Mouse (Mus musculus) C2C12 (cell line): ENCODE measurements at regions not wholly inside any gene's neighbourhood (a gene's known extent, or its start where the extent isn't known, plus 50 kb on each side); places are given as distances from the start of the nearest gene placed in this dataset.

ENCODE experiments used
- H3K27me3 ChIP-seq: one replicate; pipeline ENCODE4 v1.6.1; 2011; ENCODE audit not compliant: control insufficient read depth, insufficient read depth, insufficient read length
- H3K36me3 ChIP-seq: one replicate; pipeline ENCODE4 v1.6.1; 2011; ENCODE audit not compliant: control insufficient read depth, insufficient read depth
- H3K4me3 ChIP-seq: one replicate; pipeline ENCODE4 v1.5.1; 2011; ENCODE audit warnings: mild to moderate bottlenecking, control low read depth; ENCODE audit not compliant: poor library complexity, insufficient read depth, severe bottlenecking
- H3K79me2 ChIP-seq: one replicate; pipeline ENCODE4 v1.6.1; 2011; ENCODE audit not compliant: control insufficient read depth, insufficient read depth
- H3K79me3 ChIP-seq: one replicate; pipeline ENCODE4 v1.6.1; 2011; ENCODE audit warnings: low read depth, control low read depth
- H3ac ChIP-seq: one replicate; pipeline ENCODE3; 2011; ENCODE audit warnings: low read depth; ENCODE audit not compliant: control insufficient read depth, insufficient read length
- CEBPB ChIP-seq: IDR thresholded peaks from one replicate; pipeline ENCODE4 v1.6.1; 2011; ENCODE audit warnings: low read depth, mild to moderate bottlenecking, control low read depth, moderate library complexity
- CTCF ChIP-seq: IDR thresholded peaks from one replicate; pipeline ENCODE4 v1.5.1; 2011; ENCODE audit not compliant: control insufficient read depth, insufficient read depth, insufficient read length
- FOSL1 ChIP-seq: IDR thresholded peaks from one replicate; pipeline ENCODE4 v1.8.0; 2011; ENCODE audit warnings: mild to moderate bottlenecking, low read length; ENCODE audit not compliant: poor library complexity, insufficient read depth, severe bottlenecking
- MAX ChIP-seq: IDR thresholded peaks from one replicate; pipeline ENCODE4 v1.6.1; 2011; ENCODE audit warnings: mild to moderate bottlenecking, control low read depth
- MYOD1 ChIP-seq: IDR thresholded peaks from one replicate; pipeline ENCODE4 v1.6.1; 2011; ENCODE audit warnings: low read depth; ENCODE audit not compliant: control insufficient read depth, insufficient read length
- MYOG ChIP-seq: IDR thresholded peaks from one replicate; pipeline ENCODE4 v1.6.1; 2011; ENCODE audit not compliant: control insufficient read depth, insufficient read length; ENCODE audit errors: extremely low read depth
- USF1 ChIP-seq: IDR thresholded peaks from one replicate; pipeline ENCODE4 v1.6.1; 2011; ENCODE audit warnings: low read depth, mild to moderate bottlenecking, control low read depth, moderate library complexity

DNA sequence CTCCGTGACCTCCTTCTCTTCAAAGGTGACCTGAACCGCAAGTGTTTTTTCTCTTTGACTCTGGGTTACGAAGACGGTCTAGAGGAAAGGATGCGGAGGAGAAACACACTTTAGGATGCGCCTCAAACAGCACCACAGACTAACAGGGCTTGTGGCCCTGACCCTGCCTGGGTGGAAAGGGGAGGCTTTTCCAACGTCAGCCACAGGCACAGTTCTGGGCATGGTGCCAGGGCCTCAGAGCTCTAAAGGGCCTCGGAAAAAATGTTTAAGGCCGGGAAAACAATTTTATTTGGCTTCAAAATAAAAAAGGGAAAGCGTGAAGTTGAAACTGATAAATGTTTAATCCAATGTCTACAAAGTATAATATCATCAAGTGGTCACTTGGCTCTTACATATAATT lies 323.6 kb downstream of the Matn1 start:
- no peak for TF ChIP-seq MYOG
- TF ChIP-seq CEBPB, result no peak
- TF ChIP-seq MAX, result no peak
- no peak for TF ChIP-seq FOSL1
- TF ChIP-seq USF1, result no peak
- no peak for TF ChIP-seq CTCF
- TF ChIP-seq MYOD1, result no peak
- H3K79me2 ChIP-seq, result no peaks in the 10 kb centered on the region
- no peaks in the 10 kb centered on the region for H3K79me3 ChIP-seq

DNA sequence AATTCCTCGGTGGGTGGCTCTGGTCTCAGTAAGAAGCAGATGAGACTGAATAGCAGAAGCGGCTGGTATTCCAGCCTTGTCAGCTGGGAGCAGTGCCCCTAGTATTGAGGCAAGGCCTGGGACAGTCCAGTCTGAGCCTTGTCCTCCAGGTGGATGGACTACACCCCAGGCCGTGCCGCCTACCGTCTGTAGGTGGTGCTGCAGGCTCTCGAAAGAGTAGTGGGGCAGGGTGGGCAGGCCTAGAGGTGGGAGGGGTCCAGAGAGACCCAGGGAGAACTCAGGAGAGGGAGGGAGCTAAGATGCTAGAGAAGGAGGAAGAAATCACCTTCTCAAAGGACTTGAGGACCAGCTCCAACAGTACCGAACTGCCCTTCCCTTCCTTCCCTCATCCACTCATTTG lies 326.0 kb downstream of the Matn1 start:
- TF ChIP-seq MAX (no peak), MYOD1 (no peak), FOSL1 (no peak), USF1 (no peak), CTCF (no peak), MYOG (no peak), CEBPB (no peak)
- no peaks in the 10 kb centered on the region for H3K79me3 ChIP-seq
- no peaks in the 10 kb centered on the region for H3K79me2 ChIP-seq
- no peaks in the 10 kb centered on the region for H3K27me3 ChIP-seq
- no peaks in the 10 kb centered on the region for H3K36me3 ChIP-seq
- H3K4me3 ChIP-seq, result no peak overlapping the region
- H3ac ChIP-seq, result no peak overlapping the region

More for the DNA sequence above, 323.6 kb downstream of the Matn1 start:
- no peak overlapping the region for H3K4me3 ChIP-seq
- no peak overlapping the region for H3ac ChIP-seq
- H3K27me3 ChIP-seq, result no peaks in the 10 kb centered on the region
- H3K36me3 ChIP-seq, result no peaks in the 10 kb centered on the region

DNA sequence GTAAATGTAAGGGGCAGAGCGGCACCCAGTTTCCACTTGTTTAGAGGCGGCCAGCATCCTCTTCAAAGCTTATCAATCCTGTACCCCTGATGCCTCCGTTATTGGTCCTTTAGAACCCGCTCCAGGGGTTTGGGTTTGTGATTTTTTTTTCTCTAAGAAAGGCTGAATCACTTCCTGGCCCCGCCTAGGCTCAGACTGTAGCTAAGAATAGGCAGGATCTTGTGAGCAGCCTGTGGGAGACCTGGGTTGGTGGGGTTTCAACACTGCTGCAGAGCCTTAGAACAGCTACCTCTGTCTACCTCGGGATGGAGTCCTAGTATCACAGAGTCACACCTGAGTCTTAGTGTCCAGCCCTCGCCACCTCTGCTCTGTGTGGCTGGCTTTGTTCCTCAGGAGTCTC lies 327.9 kb downstream of the Matn1 start:
- Histone ChIP-seq H3K79me2 (no peaks in the 10 kb centered on the region), H3K36me3 (no peaks in the 10 kb centered on the region), H3K79me3 (no peaks in the 10 kb centered on the region), H3K27me3 (no peaks in the 10 kb centered on the region), H3K4me3 (no peak overlapping the region), H3ac (no peak overlapping the region)
- TF ChIP-seq CTCF (no peak), MYOG (no peak)

DNA sequence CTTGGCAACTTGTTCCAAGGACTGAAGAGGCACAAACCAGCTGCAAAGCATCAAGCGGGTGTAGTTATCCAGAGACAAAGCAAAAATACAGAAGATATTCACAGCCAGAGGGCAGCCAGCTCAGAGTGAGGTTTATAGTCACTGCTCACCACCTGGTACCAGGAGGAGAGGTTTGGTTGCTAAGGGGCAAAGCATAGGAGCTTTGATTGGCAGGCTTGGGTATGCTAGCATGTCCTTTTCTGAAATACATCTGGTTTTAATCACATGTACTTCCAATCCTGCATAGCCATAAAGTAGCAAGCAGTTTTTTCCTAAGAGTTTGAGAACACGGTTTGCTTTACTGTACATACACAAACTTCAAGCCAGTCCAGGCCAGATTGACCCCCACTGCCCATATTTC lies 349.4 kb downstream of the Matn1 start:
- Histone ChIP-seq H3K79me2 (no peaks in the 10 kb centered on the region), H3K27me3 (no peaks in the 10 kb centered on the region), H3K4me3 (no peak overlapping the region), H3K36me3 (no peaks in the 10 kb centered on the region), H3K79me3 (no peaks in the 10 kb centered on the region), H3ac (no peak overlapping the region)
- no peak for TF ChIP-seq FOSL1
- no peak for TF ChIP-seq MAX
- TF ChIP-seq USF1, result no peak
- no peak for TF ChIP-seq CTCF
- TF ChIP-seq CEBPB, result no peak
- TF ChIP-seq MYOG, result no peak
- TF ChIP-seq MYOD1, result no peak

DNA sequence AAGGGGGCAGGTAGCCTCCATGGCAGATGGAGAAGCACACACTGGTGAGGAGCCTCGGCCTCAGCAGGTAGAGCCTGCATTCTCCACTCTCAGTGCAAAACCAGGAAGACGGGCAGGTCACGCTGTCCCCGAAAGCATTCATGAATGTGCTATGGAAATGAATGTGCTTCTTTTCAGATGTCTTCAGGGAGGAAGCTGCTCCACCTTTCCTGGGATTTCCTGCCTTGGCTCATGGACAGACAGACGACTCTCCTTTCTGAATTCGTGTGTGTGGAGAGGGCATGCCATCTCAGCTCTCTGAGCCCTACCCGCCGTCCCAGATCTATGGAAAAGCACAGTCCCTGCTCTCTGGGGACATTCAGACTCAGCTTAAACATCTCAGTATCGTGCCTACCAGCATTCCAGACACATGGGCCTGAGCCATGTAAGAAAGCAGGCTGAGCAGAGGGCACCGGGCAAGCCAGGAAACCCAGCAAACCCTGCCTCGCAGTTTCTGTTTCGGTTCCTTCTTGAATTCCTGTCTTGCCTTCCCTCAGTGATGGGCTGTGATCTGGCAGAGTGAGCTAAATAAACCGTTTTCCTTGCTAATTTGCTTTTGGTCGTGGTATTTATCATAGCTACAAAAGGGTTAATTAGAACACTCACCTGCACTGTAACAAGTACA lies 354.0 kb downstream of the Matn1 start:
- TF ChIP-seq FOSL1 (no peak), MYOD1 (no peak), USF1 (no peak), MAX (no peak), MYOG (no peak), CEBPB (no peak), CTCF (no peak)
- no peak overlapping the region for H3ac ChIP-seq
- no peak overlapping the region for H3K4me3 ChIP-seq

DNA sequence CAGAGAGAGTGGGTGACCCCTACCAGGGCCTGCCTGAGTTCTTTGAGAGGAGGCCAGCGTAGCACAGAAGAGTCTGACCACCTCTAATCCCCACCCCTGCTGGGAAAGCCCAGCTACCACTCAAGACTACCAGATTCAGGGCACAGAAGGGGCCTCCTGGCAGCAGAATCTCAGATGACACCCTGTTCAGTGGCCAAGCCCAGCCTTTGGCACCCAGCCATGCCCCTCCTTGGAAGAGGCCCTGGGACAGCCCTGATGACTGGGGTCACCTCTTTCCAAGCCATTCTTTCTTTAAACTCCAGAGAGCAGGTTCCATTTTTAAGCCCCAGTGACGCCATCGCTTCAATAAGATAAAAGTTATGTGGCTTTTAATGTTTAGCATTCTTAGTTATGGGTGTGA lies 359.8 kb downstream of the Matn1 start:
- Histone ChIP-seq H3K36me3 (no peaks in the 10 kb centered on the region), H3K4me3 (no peak overlapping the region), H3K79me2 (no peaks in the 10 kb centered on the region), H3K27me3 (no peaks in the 10 kb centered on the region), H3ac (no peak overlapping the region), H3K79me3 (no peaks in the 10 kb centered on the region)
- TF ChIP-seq USF1 (no peak), MAX (no peak), FOSL1 (no peak), CTCF (no peak), CEBPB (no peak), MYOG (no peak), MYOD1 (no peak)

More for the DNA sequence above, 354.0 kb downstream of the Matn1 start:
- Histone ChIP-seq H3K79me3 (no peaks in the 10 kb centered on the region), H3K36me3 (no peaks in the 10 kb centered on the region), H3K79me2 (no peaks in the 10 kb centered on the region), H3K27me3 (no peaks in the 10 kb centered on the region)
